Mouse (Mus musculus) liver, embryonic 14.5 days (tissue): ENCODE measurements around the gene Mmp17. TPM values are rescaled to one million over a fixed set of nuclear protein-coding genes. Genes with fewer than 3 reads are reported as not detected.

ENCODE experiments used
- ATAC-seq: fragments of 200-750 bp; cut with Nextera tagmentation; 2 replicates; pipeline ENCODE4 v1.8.0; 2017; ENCODE audit warnings: moderate number of reproducible peaks, mild to moderate bottlenecking, moderate library complexity; ENCODE audit not compliant: insufficient read depth
- DNase-seq, 3 experiments: peaks; one replicate each; pipeline ENCODE4 v3.0.0-alpha.2; 2012 to 2013; ENCODE audit warnings: low read depth in 3 of 3, low spot score in 3 of 3
- H3K27ac ChIP-seq: fragments of 300-500 bp; sonication (generic); 2 replicates; pipeline ENCODE4 v1.5.1; 2014; ENCODE audit warnings: moderate library complexity, mild to moderate bottlenecking, control low read depth, inconsistent platforms
- H3K27me3 ChIP-seq: fragments of 300-500 bp; sonication (generic); 2 replicates; pipeline ENCODE4 v1.6.1; 2014; ENCODE audit warnings: mild to moderate bottlenecking, low read length, moderate library complexity; ENCODE audit not compliant: control insufficient read depth, insufficient read depth
- H3K36me3 ChIP-seq: fragments of 300-500 bp; sonication (generic); replicated peaks from 2 replicates; pipeline ENCODE4 v1.6.1; 2014; ENCODE audit warnings: low read depth; ENCODE audit not compliant: control insufficient read depth, insufficient read depth
- H3K4me1 ChIP-seq, 2 experiments: fragments of 200-500 bp in 1 of 2; fragments of 300-500 bp in 1 of 2; sonication (generic) in 1 of 2; replicated peaks; 2 replicates each; pipeline ENCODE4 v1.6.1; 2012 to 2014; ENCODE audit warnings: antibody characterized with exemption in 1 of 2, inconsistent platforms in 1 of 2, low read length in 1 of 2; ENCODE audit not compliant: control insufficient read depth in 2 of 2, insufficient read depth in 2 of 2
- H3K4me2 ChIP-seq: fragments of 300-500 bp; sonication (generic); 2 replicates; pipeline ENCODE4 v1.6.1; 2014; ENCODE audit warnings: low read depth, mild to moderate bottlenecking, control low read depth, moderate library complexity
- H3K4me3 ChIP-seq, 2 experiments: fragments of 200-500 bp in 1 of 2; fragments of 300-500 bp in 1 of 2; sonication (generic) in 1 of 2; 2 replicates each; pipeline ENCODE4 v1.5.1; 2012 to 2014; ENCODE audit warnings: low read depth in 2 of 2, low read length in 2 of 2, mild to moderate bottlenecking in 2 of 2, control low read depth in 1 of 2, inconsistent platforms in 1 of 2, moderate library complexity in 1 of 2; ENCODE audit not compliant: insufficient read depth in 1 of 2
- H3K9ac ChIP-seq: fragments of 300-500 bp; sonication (generic); replicated peaks from 2 replicates; pipeline ENCODE4 v1.6.1; 2014; ENCODE audit warnings: mild to moderate bottlenecking, control low read depth, moderate library complexity
- H3K9me3 ChIP-seq: fragments of 300-500 bp; sonication (generic); 2 replicates; pipeline ENCODE4 v1.6.1; 2016; ENCODE audit warnings: low read length, mixed read lengths; ENCODE audit not compliant: control insufficient read depth
- CTCF ChIP-seq: IDR thresholded peaks from 2 replicates; pipeline ENCODE4 v1.5.1; 2016; ENCODE audit warnings: antibody characterized with exemption, low read depth, control low read depth
- EP300 ChIP-seq: IDR thresholded peaks from 2 replicates; pipeline ENCODE4 v1.6.1; 2016; ENCODE audit warnings: antibody characterized with exemption, low read depth
- WGBS: fragments of 180-500 bp; shearing (Covaris S2); extraction: QIAGEN DNeasy Blood & Tissue Kit; methylation state at CpG from one replicate; pipeline ENCODE4 v1.1.7; 2014; ENCODE audit not compliant: insufficient replicate concordance; 5-methylcytosine and 5-hydroxymethylcytosine counted together
- polyA plus RNA-seq, 2 experiments: library from polyadenylated mRNA; depleted of rRNA in 1 of 2; stranded (reverse) in 1 of 2; unstranded in 1 of 2; fragments of >200 nt; fragmentation: Nextera tagmentation in 1 of 2; extraction: Ambion mirVana in 1 of 2; gene quantifications; 2 replicates each; pipeline versions ENCODE4 v1.2.1 to v1.2.3; 2012 to 2014

Mmp17 gene
- polyA plus RNA-seq, 2 experiments, result 0.18 to 0.20 TPM

- Histone ChIP-seq H3K4me2 (no peak overlapping the region), H3K9me3 (no peaks in the 10 kb centered on the region), H3K4me1 (no peaks in the 10 kb centered on the region), H3K27me3 (no peaks in the 10 kb centered on the region), H3K27ac (no peak overlapping the region), H3K4me3 (no peak overlapping the region), H3K36me3 (peaks cover 4% of the 10 kb centered on the region; the same call in 1 of the 2 replicates), H3K9ac (no peak overlapping the region)
- ATAC-seq (no peak), DNase-seq (no peak)
- no peak for TF ChIP-seq CTCF
- no peak for TF ChIP-seq EP300
- 85% methylated on average over 10 of the region's 10 CpGs for WGBS
Observed at GRCm38 (mm10) chr5:129657016-129657415, 73.0 kb downstream of the Mmp17 start.

- TF ChIP-seq CTCF (no peak), EP300 (no peak)
- no peak overlapping the region for H3K4me2 ChIP-seq
- ATAC-seq (no peak), DNase-seq (no peak)
- peaks cover 4% of the 10 kb centered on the region; the same call in 1 of the 2 replicates for H3K36me3 ChIP-seq
- H3K27ac ChIP-seq, result no peak overlapping the region
- H3K4me3 ChIP-seq, result no peak overlapping the region
- 85% methylated on average over 15 of the region's 15 CpGs for WGBS
- no peaks in the 10 kb centered on the region for H3K4me1 ChIP-seq
- H3K9ac ChIP-seq, result no peak overlapping the region
- no peaks in the 10 kb centered on the region for H3K27me3 ChIP-seq
- H3K9me3 ChIP-seq, result no peaks in the 10 kb centered on the region
Observed at GRCm38 (mm10) chr5:129657931-129658330, 74.0 kb downstream of the Mmp17 start.

Other genes with a start within 250 kb of the Mmp17 start
- gene Sfswap, start 82.9 kb upstream of the Mmp17 start, polyA plus RNA-seq (2012; rRNA removed), result 21.3 and 25.9 TPM in 2 replicates
- gene Sfswap, start 82.9 kb upstream of the Mmp17 start, polyA plus RNA-seq (2014; fragmentation: Nextera tagmentation; extraction: Ambion mirVana), result 13.1 and 15.7 TPM in 2 replicates
- gene Zfp11, start 85.9 kb downstream of the Mmp17 start, polyA plus RNA-seq (2012; rRNA removed), result 0.67 and 0.75 TPM in 2 replicates
- 0.61 and 0.65 TPM in 2 replicates for gene Zfp11, start 85.9 kb downstream of the Mmp17 start, polyA plus RNA-seq (2014; fragmentation: Nextera tagmentation; extraction: Ambion mirVana)
- not detected in 2 replicates for gene Sept14, start 124.3 kb downstream of the Mmp17 start, polyA plus RNA-seq (2012; rRNA removed)
- not detected in 2 replicates for gene Sept14, start 124.3 kb downstream of the Mmp17 start, polyA plus RNA-seq (2014; fragmentation: Nextera tagmentation; extraction: Ambion mirVana)
- 46.8 and 54.6 TPM in 2 replicates for gene Mrps17, start 131.3 kb downstream of the Mmp17 start, polyA plus RNA-seq (2012; rRNA removed)
- gene Mrps17, start 131.3 kb downstream of the Mmp17 start, polyA plus RNA-seq (2014; fragmentation: Nextera tagmentation; extraction: Ambion mirVana), result 111 TPM in 2 replicates
- gene Nipsnap2, start 140.9 kb downstream of the Mmp17 start, polyA plus RNA-seq (2012; rRNA removed), result 8.5 and 15.9 TPM in 2 replicates
- gene Nipsnap2, start 140.9 kb downstream of the Mmp17 start, polyA plus RNA-seq (2014; fragmentation: Nextera tagmentation; extraction: Ambion mirVana), result 22.6 and 22.8 TPM in 2 replicates
- gene Psph, start 203.3 kb downstream of the Mmp17 start, polyA plus RNA-seq (2012; rRNA removed), result 33.3 and 33.6 TPM in 2 replicates
- gene Psph, start 203.3 kb downstream of the Mmp17 start, polyA plus RNA-seq (2014; fragmentation: Nextera tagmentation; extraction: Ambion mirVana), result 71.2 and 75.5 TPM in 2 replicates